Mouse (Mus musculus) left cerebral cortex, adult 11 months (tissue): Measurements from ENCODE around the gene Gm42421.

Experiments used
- DNase-seq: peaks from one replicate; pipeline ENCODE4 v3.0.0; 2022; ENCODE audit warnings: low spot score

Gm42421 gene

GRCm38 (mm10) chr5:143936156-143936555 lies 8.2 kb downstream of the Gm42421 start:
- DNase-seq: no peak

- no peak for DNase-seq
Observed at GRCm38 (mm10) chr5:143941588-143941987, 13.6 kb downstream of the Gm42421 start.

- DNase-seq: peak; percentile 76
Observed at GRCm38 (mm10) chr5:143943231-143944125, 15.5 kb downstream of the Gm42421 start.

GRCm38 (mm10) chr5:143948361-143948760 lies 20.4 kb downstream of the Gm42421 start:
- DNase-seq: no peak

- no peak for DNase-seq
Observed at GRCm38 (mm10) chr5:143950016-143950415, 22.0 kb downstream of the Gm42421 start.

- no peak for DNase-seq
Observed at GRCm38 (mm10) chr5:143957101-143957500, 29.1 kb downstream of the Gm42421 start.

- DNase-seq: no peak
Observed at GRCm38 (mm10) chr5:143959551-143959950, 31.6 kb downstream of the Gm42421 start.

- no peak for DNase-seq
Observed at GRCm38 (mm10) chr5:143961176-143961575, 33.2 kb downstream of the Gm42421 start.

GRCm38 (mm10) chr5:143965586-143966345 lies 37.8 kb downstream of the Gm42421 start:
- no peak for DNase-seq

- no peak for DNase-seq
Observed at GRCm38 (mm10) chr5:143966671-143967070, 38.7 kb downstream of the Gm42421 start.

GRCm38 (mm10) chr5:143972628-143973027 lies 44.7 kb downstream of the Gm42421 start:
- DNase-seq: no peak

GRCm38 (mm10) chr5:143974931-143975630 lies 47.1 kb downstream of the Gm42421 start:
- DNase-seq: peak; percentile 26

- DNase-seq: no peak
Observed at GRCm38 (mm10) chr5:143975631-143975933, 47.6 kb downstream of the Gm42421 start.

- DNase-seq: no peak
Observed at GRCm38 (mm10) chr5:143976232-143976631, 48.3 kb downstream of the Gm42421 start.

- no peak for DNase-seq
Observed at GRCm38 (mm10) chr5:143976726-143977431, 48.9 kb downstream of the Gm42421 start.

- no peak for DNase-seq
Observed at GRCm38 (mm10) chr5:143980858-143981257, 52.9 kb downstream of the Gm42421 start.

GRCm38 (mm10) chr5:143982361-143982760 lies 54.4 kb downstream of the Gm42421 start:
- DNase-seq: no peak

GRCm38 (mm10) chr5:143985381-143985780 lies 57.4 kb downstream of the Gm42421 start:
- DNase-seq: no peak
